11 mouse cellular contexts compared by ENCODE assay signal in the genomic region with DNA sequence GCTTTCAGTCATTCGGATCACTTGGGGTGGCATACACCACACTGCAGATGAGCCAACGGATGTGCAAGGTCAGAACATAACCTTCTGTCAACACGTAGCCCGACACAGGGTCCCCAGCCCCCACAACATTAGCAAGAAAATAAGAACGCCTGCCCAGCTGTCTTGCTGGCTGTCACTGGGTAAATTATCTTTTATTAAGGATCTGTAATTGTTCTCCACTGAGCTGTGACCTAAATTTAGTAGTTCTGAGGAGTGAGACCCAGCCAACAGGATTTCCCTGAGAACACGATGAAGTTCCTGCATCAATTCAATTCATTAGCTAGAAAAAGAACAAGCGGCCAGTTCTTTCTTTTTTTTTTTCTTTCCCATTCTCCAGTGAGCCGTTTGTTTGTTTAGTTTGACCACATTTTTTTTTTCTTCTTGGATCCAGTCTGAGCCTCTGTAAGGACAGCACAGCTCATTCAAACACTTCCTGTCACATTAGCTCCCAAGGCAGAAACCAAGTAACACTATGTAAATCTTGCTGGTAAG.
DNase-seq lines count a peak whose midpoint lies in the region; ATAC-seq and TF ChIP-seq lines count a peak whose summit lies in the region.
"Had no signal": no experiment of that assay in that cellular context is flagged by ENCODE, and none has a peak within 500 bp of the region (broad histone marks: within the 10 kb centered on the region; RNA-seq: fewer than 3 reads in every experiment).

No protein-coding gene starts in this region.

- 30% methylated on average over 8 of the region's 8 CpGs for WGBS in intestine, embryonic 15.5 days
- whole genome bisulfite sequencing in intestine, postnatal 0 days: 31% methylated on average over 8 of the region's 8 CpGs
- WGBS in embryonic facial prominence, embryonic 11.5 days: 15% methylated on average over 8 of the region's 8 CpGs
- 23% methylated on average over 8 of the region's 8 CpGs for WGBS in midbrain, embryonic 16.5 days

- no peak overlapping the region for H3K9ac ChIP-seq in intestine, embryonic 15.5 days
- no peak overlapping the region for H3K9ac ChIP-seq in intestine, postnatal 0 days (ENCODE audit: low read depth, low read length)
- no peak overlapping the region for H3K9ac ChIP-seq in embryonic facial prominence, embryonic 11.5 days (replicated peaks; ENCODE audit: low read length)
- no peak overlapping the region for H3K9ac ChIP-seq in midbrain, embryonic 16.5 days (ENCODE audit: low read depth, low read length)
- H3K9ac ChIP-seq: embryonic facial prominence, embryonic 13.5 days; liver, embryonic 14.5 days had no signal

- no peak for TF ChIP-seq CTCF in intestine, postnatal 0 days (IDR thresholded peaks at IDR 0.05; ENCODE audit: low read depth)
- TF ChIP-seq CTCF in left cerebral cortex, adult 2 months (IDR thresholded peaks at IDR 0.05): no peak

- peak; percentile 11 for DNase-seq in embryonic facial prominence, embryonic 11.5 days (ENCODE audit: low spot score)
- peak; percentile 9 to 20 for DNase-seq in heart, postnatal 36 days
- no peak for DNase-seq in left cerebral cortex, adult 2 months (ENCODE audit: extremely low spot score in 1 of 2, low spot score in 2 of 2)
- no peak for DNase-seq in urinary bladder, postnatal 4 days (ENCODE audit: low spot score in 2 of 2)

- no peaks in the 10 kb centered on the region for H3K36me3 ChIP-seq in intestine, embryonic 15.5 days
- H3K36me3 ChIP-seq in intestine, postnatal 0 days (ENCODE audit: control insufficient read depth, insufficient read depth): no peaks in the 10 kb centered on the region
- no peaks in the 10 kb centered on the region for H3K36me3 ChIP-seq in embryonic facial prominence, embryonic 11.5 days (replicated peaks; ENCODE audit: control insufficient read depth, insufficient read depth, low read depth, low read length)
- H3K36me3 ChIP-seq in midbrain, embryonic 16.5 days (ENCODE audit: control insufficient read depth, insufficient read depth, low read length): no peaks in the 10 kb centered on the region
- H3K36me3 ChIP-seq: embryonic facial prominence, embryonic 13.5 days had no signal

- no peaks in the 10 kb centered on the region for H3K27me3 ChIP-seq in intestine, embryonic 15.5 days (replicated peaks)
- no peaks in the 10 kb centered on the region for H3K27me3 ChIP-seq in intestine, postnatal 0 days (replicated peaks; ENCODE audit: control insufficient read depth, insufficient read depth, low read length)
- no peaks in the 10 kb centered on the region for H3K27me3 ChIP-seq in embryonic facial prominence, embryonic 11.5 days (ENCODE audit: control insufficient read depth, insufficient read depth, low read length)
- H3K27me3 ChIP-seq in midbrain, embryonic 16.5 days (ENCODE audit: control insufficient read depth, insufficient read depth, low read depth, low read length): no peaks in the 10 kb centered on the region
- H3K27me3 ChIP-seq: CH12.LX; embryonic facial prominence, embryonic 13.5 days had no signal

- intact Hi-C loops in heart, postnatal 36 days (cut with DNase I): loop anchor here (5.0 kb wide), 3 partner anchors 47 to 573 kb away; no protein-coding TSS in a partner anchor
- intact Hi-C loops in left cerebral cortex, adult 2 months (cut with DNase I): loop anchor here (5.0 kb wide), 1 partner anchor 238 kb away; no protein-coding TSS in a partner anchor

- peak; percentile 31; the same call in 1 of the 2 replicates for ATAC-seq in intestine, embryonic 15.5 days
- ATAC-seq in intestine, postnatal 0 days: no peak
- ATAC-seq in embryonic facial prominence, embryonic 11.5 days (replicated peaks; ENCODE audit: insufficient number of reproducible peaks, low FRiP score, low TSS enrichment, low read depth): no peak
- ATAC-seq in midbrain, embryonic 16.5 days: peak; percentile 60; the same call in 1 of the 2 replicates
- no peak for ATAC-seq in granulocyte monocyte progenitor cell, adult 5-6 weeks (replicated peaks; ENCODE audit: poor library complexity, severe bottlenecking)

- no peak overlapping the region for H3K27ac ChIP-seq in intestine, embryonic 15.5 days
- H3K27ac ChIP-seq in intestine, postnatal 0 days (ENCODE audit: low read depth, low read length): no peak overlapping the region
- no peak overlapping the region for H3K27ac ChIP-seq in embryonic facial prominence, embryonic 11.5 days (replicated peaks; ENCODE audit: low read depth, low read length)
- H3K27ac ChIP-seq in left cerebral cortex, adult 2 months: peak overlapping the region; percentile 47; the same call in 1 of the 2 replicates
- H3K27ac ChIP-seq in midbrain, embryonic 16.5 days (ENCODE audit: low read length): no peak overlapping the region
- H3K27ac ChIP-seq: embryonic facial prominence, embryonic 13.5 days; liver, embryonic 14.5 days had no signal

- no peak overlapping the region for H3K4me3 ChIP-seq in intestine, embryonic 15.5 days (replicated peaks)
- no peak overlapping the region for H3K4me3 ChIP-seq in intestine, postnatal 0 days (ENCODE audit: low read depth, low read length)
- H3K4me3 ChIP-seq in embryonic facial prominence, embryonic 11.5 days (ENCODE audit: low read depth, low read length): no peak overlapping the region
- H3K4me3 ChIP-seq in left cerebral cortex, adult 2 months: no peak overlapping the region
- H3K4me3 ChIP-seq in midbrain, embryonic 16.5 days (ENCODE audit: low read depth, low read length): no peak overlapping the region
- H3K4me3 ChIP-seq: embryonic facial prominence, embryonic 13.5 days had no signal

- H3K4me2 ChIP-seq in intestine, embryonic 15.5 days (replicated peaks): no peak overlapping the region
- no peak overlapping the region for H3K4me2 ChIP-seq in intestine, postnatal 0 days (replicated peaks; ENCODE audit: low read depth)
- no peak overlapping the region for H3K4me2 ChIP-seq in embryonic facial prominence, embryonic 11.5 days (ENCODE audit: low read depth, low read length)
- no peak overlapping the region for H3K4me2 ChIP-seq in midbrain, embryonic 16.5 days (ENCODE audit: low read length)
- H3K4me2 ChIP-seq: embryonic facial prominence, embryonic 13.5 days had no signal

- no peaks in the 10 kb centered on the region for H3K9me3 ChIP-seq in intestine, embryonic 15.5 days
- H3K9me3 ChIP-seq in intestine, postnatal 0 days (ENCODE audit: control insufficient read depth): no peaks in the 10 kb centered on the region
- no peaks in the 10 kb centered on the region for H3K9me3 ChIP-seq in embryonic facial prominence, embryonic 11.5 days (replicated peaks; ENCODE audit: control insufficient read depth, low read length)
- H3K9me3 ChIP-seq in midbrain, embryonic 16.5 days (replicated peaks; ENCODE audit: control insufficient read depth, low read length, poor library complexity, severe bottlenecking): no peaks in the 10 kb centered on the region
- H3K9me3 ChIP-seq: embryonic facial prominence, embryonic 13.5 days had no signal

- no peaks in the 10 kb centered on the region for H3K4me1 ChIP-seq in intestine, embryonic 15.5 days (replicated peaks)
- H3K4me1 ChIP-seq in intestine, postnatal 0 days (replicated peaks; ENCODE audit: control insufficient read depth, insufficient read depth, low read length): no peaks in the 10 kb centered on the region
- no peaks in the 10 kb centered on the region for H3K4me1 ChIP-seq in embryonic facial prominence, embryonic 11.5 days (ENCODE audit: control insufficient read depth, insufficient read depth, low read length)
- H3K4me1 ChIP-seq in midbrain, embryonic 16.5 days (ENCODE audit: control insufficient read depth, insufficient read depth, low read length): no peaks in the 10 kb centered on the region
- H3K4me1 ChIP-seq: embryonic facial prominence, embryonic 13.5 days had no signal

Comparison
In these comparisons a context has a peak if more than half of its experiments do, and no peak if none do; other contexts are left out.
1. ATAC-seq: peak in intestine, embryonic 15.5 days (single experiment) and midbrain, embryonic 16.5 days (single experiment); none in intestine, postnatal 0 days (single experiment), embryonic facial prominence, embryonic 11.5 days (single experiment) and granulocyte monocyte progenitor cell, adult 5-6 weeks (single experiment).
2. DNase-seq: peak in embryonic facial prominence, embryonic 11.5 days (single experiment) and heart, postnatal 36 days (2 of 2); none in left cerebral cortex, adult 2 months (0 of 2) and urinary bladder, postnatal 4 days (0 of 2).